Mouse (Mus musculus): ENCODE measurements around the gene 1700037H04Rik.

DNA sequence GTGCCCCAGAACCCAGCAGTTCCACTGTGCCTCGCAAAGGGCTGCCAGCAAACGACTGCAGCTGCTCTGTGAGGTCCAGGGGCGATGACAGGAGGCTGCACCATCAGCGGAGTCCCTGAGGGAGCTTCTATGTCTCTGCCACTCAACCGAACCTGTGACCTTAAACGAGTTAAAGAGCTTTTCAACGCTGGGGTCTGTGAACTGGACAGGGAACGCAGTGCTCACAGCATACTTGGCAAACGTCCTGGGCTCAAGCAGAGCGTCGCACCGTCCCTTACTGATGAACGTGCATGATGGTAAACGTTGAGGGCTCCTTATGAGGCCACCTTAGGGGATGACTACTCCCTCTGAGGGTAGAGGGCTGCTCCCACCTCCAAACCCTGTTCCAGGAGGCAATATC, 26.5 kb upstream of the 1700037H04Rik start:
- TF ChIP-seq CTCF (IDR thresholded peaks at IDR 0.05; ENCODE audit: insufficient read depth, low read depth, low read length) (no peak), POLR2A (IDR thresholded peaks at IDR 0.05; ENCODE audit: insufficient read depth, low read depth, low read length) (no peak)
